Mouse (Mus musculus) testis, postnatal 10 days (tissue): Measurements from ENCODE around the gene Acad11.

ENCODE experiments used
- DNase-seq: peaks from one replicate; pipeline ENCODE4 v3.0.0; 2021; ENCODE audit warnings: low spot score

Acad11 gene

GRCm38 (mm10) chr9:104063244-104063961 lies at the start of gene Acad11:
Acad11 (plus strand) TSS chr9:104063377.
- peak; percentile 88 for DNase-seq

GRCm38 (mm10) chr9:104014526-104014925 lies 48.7 kb upstream of the Acad11 start:
- no peak for DNase-seq

- DNase-seq, result no peak
Observed at GRCm38 (mm10) chr9:104021026-104021425, 42.2 kb upstream of the Acad11 start.

- DNase-seq, result no peak
Observed at GRCm38 (mm10) chr9:104027186-104027585, 36.0 kb upstream of the Acad11 start.

- DNase-seq, result no peak
Observed at GRCm38 (mm10) chr9:104029861-104030260, 33.3 kb upstream of the Acad11 start.

- DNase-seq, result no peak
Observed at GRCm38 (mm10) chr9:104034231-104034630, 28.9 kb upstream of the Acad11 start.

- no peak for DNase-seq
Observed at GRCm38 (mm10) chr9:104034718-104035117, 28.5 kb upstream of the Acad11 start.

- peak; percentile 87 for DNase-seq
Observed at GRCm38 (mm10) chr9:104035261-104036015, 27.7 kb upstream of the Acad11 start.

GRCm38 (mm10) chr9:104038266-104038665 lies 24.9 kb upstream of the Acad11 start:
- DNase-seq, result no peak

- no peak for DNase-seq
Observed at GRCm38 (mm10) chr9:104039031-104039695, 24.0 kb upstream of the Acad11 start.

- no peak for DNase-seq
Observed at GRCm38 (mm10) chr9:104039742-104040141, 23.4 kb upstream of the Acad11 start.

GRCm38 (mm10) chr9:104040362-104040761 lies 22.8 kb upstream of the Acad11 start, which contains the start of gene Gm28305:
Gm28305 (plus strand) TSS chr9:104040662.
- DNase-seq, result no peak

GRCm38 (mm10) chr9:104043676-104044075 lies 19.5 kb upstream of the Acad11 start:
- DNase-seq, result no peak

GRCm38 (mm10) chr9:104051028-104051427 lies 12.1 kb upstream of the Acad11 start:
- no peak for DNase-seq

GRCm38 (mm10) chr9:104062430-104063243 lies 540 bp upstream of the Acad11 start, which contains the start of gene Uba5:
Uba5 (minus strand) TSS chr9:104063134.
- peak; percentile 85 for DNase-seq

- DNase-seq, result no peak
Observed at GRCm38 (mm10) chr9:104064571-104064970, 1.4 kb downstream of the Acad11 start.

- DNase-seq, result no peak
Observed at GRCm38 (mm10) chr9:104070241-104070640, 7.1 kb downstream of the Acad11 start.

GRCm38 (mm10) chr9:104070863-104071604 lies 7.9 kb downstream of the Acad11 start:
- no peak for DNase-seq

GRCm38 (mm10) chr9:104075808-104076207 lies 12.6 kb downstream of the Acad11 start:
- no peak for DNase-seq

- no peak for DNase-seq
Observed at GRCm38 (mm10) chr9:104078780-104079179, 15.6 kb downstream of the Acad11 start.

GRCm38 (mm10) chr9:104079379-104079778 lies 16.2 kb downstream of the Acad11 start:
- no peak for DNase-seq
